Mouse (Mus musculus): ENCODE measurements around the gene Hdac7. TPM values are rescaled to one million over a fixed set of nuclear protein-coding genes. Genes with fewer than 3 reads are reported as not detected.
A peak's percentile ranks its signal among the peaks of the same experiment; 100 is the strongest.

Gene Hdac7
- polyA plus RNA-seq, 1 experiment from 2014 or later, result 34.8 TPM

DNA sequence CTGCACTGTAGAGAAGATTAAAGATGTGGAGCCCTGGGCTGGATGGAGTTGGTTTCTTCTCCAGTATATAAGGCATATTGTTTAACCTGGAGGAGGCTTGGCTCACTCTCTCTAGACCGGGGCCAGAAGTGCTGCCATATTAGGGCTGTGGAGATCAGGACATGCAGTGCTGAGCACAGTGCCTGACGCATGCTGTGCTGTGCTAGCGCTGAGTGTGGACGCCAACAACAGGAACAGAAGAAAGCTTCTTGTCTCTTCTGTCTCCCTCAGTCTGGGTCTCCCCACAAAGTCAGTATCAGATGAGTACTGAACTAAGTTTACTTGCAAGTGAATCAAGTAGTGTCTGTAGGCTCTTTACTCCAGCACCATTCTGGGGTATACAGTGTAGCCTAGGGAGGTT is 4.8 kb downstream of the Hdac7 start:
- Histone ChIP-seq H3K9ac (no peak overlapping the region), H3K4me1 (peaks cover 34% of the 10 kb centered on the region), H3K27ac (peak overlapping the region; percentile 52), H3K9me3 (no peaks in the 10 kb centered on the region), H3K27me3 (no peaks in the 10 kb centered on the region), H3K4me3 (no peak overlapping the region), H3K36me3 (no peaks in the 10 kb centered on the region), H3K4me2 (replicated peaks) (no peak overlapping the region)
- 0 out of 2 replicates have a peak, but pooled peaks have one; percentile 14 for ATAC-seq (ENCODE audit: low FRiP score, low read depth)
- 77% methylated on average over 4 of the region's 4 CpGs for WGBS

DNA sequence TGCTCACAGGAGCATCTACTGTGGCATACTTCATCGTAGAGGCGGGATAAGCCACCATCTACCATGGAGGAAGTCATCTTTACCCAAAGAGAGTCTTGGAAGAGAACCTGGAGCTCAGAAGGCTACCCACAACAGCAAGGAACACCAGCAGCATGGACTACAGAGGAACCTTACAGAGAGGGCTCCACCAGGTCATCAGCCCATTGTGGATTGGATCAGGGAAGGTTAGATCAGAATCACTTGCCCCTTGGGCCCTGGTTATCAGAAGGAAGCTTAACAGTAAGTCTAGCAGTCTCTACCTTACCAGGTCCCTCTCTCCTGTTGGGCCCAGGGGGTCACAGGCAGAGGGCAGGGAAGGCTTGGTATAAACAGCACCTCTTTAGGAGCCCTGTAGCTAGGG is 5.3 kb downstream of the Hdac7 start:
- Histone ChIP-seq H3K4me2 (replicated peaks) (no peak overlapping the region), H3K9me3 (no peaks in the 10 kb centered on the region), H3K27me3 (no peaks in the 10 kb centered on the region), H3K9ac (no peak overlapping the region), H3K4me3 (no peak overlapping the region), H3K4me1 (peaks cover 34% of the 10 kb centered on the region), H3K36me3 (no peaks in the 10 kb centered on the region), H3K27ac (0 out of 2 replicates have a peak overlapping the region, but pooled peaks have one; percentile 52)
- no peak for ATAC-seq (ENCODE audit: low FRiP score, low read depth)
- 90% methylated on average over 2 of the region's 2 CpGs for WGBS

DNA sequence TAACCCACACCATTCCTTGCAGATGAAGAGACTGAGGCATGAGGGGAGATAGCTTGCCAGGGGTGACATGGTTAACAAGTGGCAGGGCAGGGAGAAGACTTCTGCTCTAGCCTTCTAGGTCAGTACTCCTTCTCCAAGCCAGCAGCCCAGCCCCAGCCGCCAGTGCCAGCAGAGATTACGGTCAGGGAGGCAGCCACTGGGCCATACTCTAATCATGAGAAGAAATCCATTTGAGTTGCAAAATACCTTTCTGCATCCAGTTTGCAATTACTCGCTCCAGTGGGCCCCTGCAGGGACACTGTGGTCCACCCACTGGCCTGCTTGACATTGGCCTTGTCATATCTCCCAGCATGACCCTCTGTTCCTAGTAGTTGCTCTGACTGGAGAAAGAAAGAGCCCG is 5.9 kb downstream of the Hdac7 start:
- H3K4me2 ChIP-seq (replicated peaks), result no peak overlapping the region
- no peaks in the 10 kb centered on the region for H3K9me3 ChIP-seq
- 80% methylated on average over 4 of the region's 4 CpGs for WGBS
- no peak overlapping the region for H3K4me3 ChIP-seq
- H3K4me1 ChIP-seq, result peaks cover 34% of the 10 kb centered on the region
- no peak overlapping the region for H3K27ac ChIP-seq
- 0 out of 2 replicates have a peak, but pooled peaks cover 4% of the 10 kb centered on the region for H3K27me3 ChIP-seq
- no peaks in the 10 kb centered on the region for H3K36me3 ChIP-seq
- H3K9ac ChIP-seq, result no peak overlapping the region
- no peak for ATAC-seq (ENCODE audit: low FRiP score, low read depth)

DNA sequence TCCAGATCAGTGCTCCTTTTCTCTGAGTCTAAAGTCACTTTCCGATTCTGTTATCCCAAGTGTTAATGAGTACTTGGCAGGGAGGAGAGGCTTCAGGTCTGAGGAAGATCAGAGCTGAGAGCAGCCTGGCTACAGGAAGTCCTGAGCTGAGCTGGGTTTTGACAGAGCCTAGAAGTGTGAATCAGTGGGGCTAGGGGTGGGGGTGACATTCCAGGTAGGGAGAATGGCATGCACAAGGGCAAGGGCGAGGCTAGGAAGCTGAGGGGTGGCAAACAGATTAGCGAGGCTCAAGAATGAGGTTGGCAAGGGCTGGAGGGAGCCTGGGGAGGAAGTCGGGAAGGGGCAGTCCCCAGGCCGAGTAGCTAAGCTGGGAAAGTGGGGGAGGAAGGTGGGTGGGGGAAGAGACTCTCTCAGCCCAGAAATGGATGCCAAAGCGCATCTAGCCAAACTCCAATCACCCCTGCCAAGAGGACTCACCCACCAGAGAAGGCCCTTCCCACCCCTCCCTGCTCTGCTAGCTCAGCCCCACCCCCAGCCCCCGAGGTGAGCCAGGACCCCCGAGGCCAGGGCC is 6.7 kb downstream of the Hdac7 start:
- H3K27ac ChIP-seq, result peak overlapping the region; percentile 39; the same call in 1 of the 2 replicates
- 0 out of 2 replicates have a peak, but pooled peaks cover 4% of the 10 kb centered on the region for H3K27me3 ChIP-seq
- no peaks in the 10 kb centered on the region for H3K36me3 ChIP-seq
- 0 out of 2 replicates have a peak overlapping the region, but pooled peaks have one; percentile 9 for H3K4me2 ChIP-seq (replicated peaks)
- H3K9me3 ChIP-seq, result no peaks in the 10 kb centered on the region
- H3K4me3 ChIP-seq, result no peak overlapping the region
- no peak for ATAC-seq (ENCODE audit: low FRiP score, low read depth)
- WGBS, result 10% methylated on average over 8 of the region's 8 CpGs
- peaks cover 40% of the 10 kb centered on the region for H3K4me1 ChIP-seq
- H3K9ac ChIP-seq, result peak overlapping the region; percentile 39; the same call in 1 of the 2 replicates

DNA sequence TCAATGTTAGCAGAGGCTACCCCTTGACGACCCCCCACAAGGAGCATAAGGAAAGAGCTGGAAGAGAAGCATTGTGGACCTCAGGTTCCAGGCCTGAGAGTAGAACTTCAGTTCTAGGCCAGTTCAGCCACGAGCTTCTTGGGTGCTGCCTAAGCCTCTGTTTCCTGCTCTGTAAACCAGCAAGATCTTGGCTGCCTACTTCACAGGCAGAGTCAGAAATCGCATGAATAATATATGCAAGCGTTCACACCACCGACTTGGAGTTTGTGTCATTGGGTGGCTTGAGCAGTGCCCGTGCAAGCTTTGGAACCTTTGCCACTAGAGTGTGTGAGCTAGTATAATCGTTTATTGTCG is 7.4 kb downstream of the Hdac7 start:
- Histone ChIP-seq H3K9me3 (no peaks in the 10 kb centered on the region), H3K4me2 (replicated peaks) (no peak overlapping the region), H3K9ac (no peak overlapping the region), H3K4me3 (no peak overlapping the region), H3K36me3 (no peaks in the 10 kb centered on the region), H3K4me1 (peaks cover 46% of the 10 kb centered on the region), H3K27me3 (0 out of 2 replicates have a peak, but pooled peaks cover 4% of the 10 kb centered on the region), H3K27ac (no peak overlapping the region)
- 60% methylated on average over 8 of the region's 8 CpGs for WGBS
- no peak for ATAC-seq (ENCODE audit: low FRiP score, low read depth)

DNA sequence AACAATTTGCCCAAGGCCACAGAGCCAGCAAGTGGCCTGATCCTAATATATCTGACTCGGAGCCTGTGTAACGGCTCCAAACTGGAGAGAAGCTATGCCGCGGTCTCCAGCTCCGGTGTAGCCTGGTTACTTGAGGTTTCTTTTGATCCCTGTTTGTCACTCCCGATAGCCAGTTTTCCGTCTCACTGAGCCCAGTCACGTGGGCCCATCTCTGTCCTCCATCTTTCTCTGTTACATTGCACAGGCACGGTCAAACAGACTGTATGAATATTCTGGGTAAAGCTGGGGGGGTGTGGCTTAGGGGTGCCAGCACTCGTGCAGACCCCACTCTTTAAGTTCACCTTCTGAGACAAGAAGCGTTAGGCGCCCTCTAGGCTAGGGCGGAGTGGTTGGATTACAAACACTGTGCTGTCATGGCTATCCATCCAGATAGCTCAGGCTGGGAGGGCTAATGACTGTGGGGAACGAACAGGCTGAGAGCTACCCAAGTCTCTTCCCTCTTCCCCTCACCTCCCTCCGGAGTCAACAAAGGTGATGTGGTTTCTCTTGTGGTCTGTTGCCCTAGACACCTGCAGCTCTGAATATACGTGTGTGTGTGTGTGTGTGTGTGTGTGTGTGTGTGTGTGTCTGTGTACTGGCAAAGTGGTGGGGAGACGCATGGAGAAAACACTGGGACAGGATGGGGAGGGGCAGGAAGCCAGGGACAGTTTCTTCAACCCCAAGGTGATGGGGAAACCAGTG is 8.0 kb downstream of the Hdac7 start:
- no peak for ATAC-seq (ENCODE audit: low FRiP score, low read depth)
- 39% methylated on average over 17 of the region's 17 CpGs for WGBS
- H3K27ac ChIP-seq, result no peak overlapping the region
- H3K9me3 ChIP-seq, result no peaks in the 10 kb centered on the region
- H3K4me3 ChIP-seq, result no peak overlapping the region
- 0 out of 2 replicates have a peak, but pooled peaks cover 4% of the 10 kb centered on the region for H3K27me3 ChIP-seq
- H3K36me3 ChIP-seq, result no peaks in the 10 kb centered on the region
- H3K9ac ChIP-seq, result no peak overlapping the region
- H3K4me1 ChIP-seq, result peaks cover 46% of the 10 kb centered on the region
- H3K4me2 ChIP-seq (replicated peaks), result no peak overlapping the region

DNA sequence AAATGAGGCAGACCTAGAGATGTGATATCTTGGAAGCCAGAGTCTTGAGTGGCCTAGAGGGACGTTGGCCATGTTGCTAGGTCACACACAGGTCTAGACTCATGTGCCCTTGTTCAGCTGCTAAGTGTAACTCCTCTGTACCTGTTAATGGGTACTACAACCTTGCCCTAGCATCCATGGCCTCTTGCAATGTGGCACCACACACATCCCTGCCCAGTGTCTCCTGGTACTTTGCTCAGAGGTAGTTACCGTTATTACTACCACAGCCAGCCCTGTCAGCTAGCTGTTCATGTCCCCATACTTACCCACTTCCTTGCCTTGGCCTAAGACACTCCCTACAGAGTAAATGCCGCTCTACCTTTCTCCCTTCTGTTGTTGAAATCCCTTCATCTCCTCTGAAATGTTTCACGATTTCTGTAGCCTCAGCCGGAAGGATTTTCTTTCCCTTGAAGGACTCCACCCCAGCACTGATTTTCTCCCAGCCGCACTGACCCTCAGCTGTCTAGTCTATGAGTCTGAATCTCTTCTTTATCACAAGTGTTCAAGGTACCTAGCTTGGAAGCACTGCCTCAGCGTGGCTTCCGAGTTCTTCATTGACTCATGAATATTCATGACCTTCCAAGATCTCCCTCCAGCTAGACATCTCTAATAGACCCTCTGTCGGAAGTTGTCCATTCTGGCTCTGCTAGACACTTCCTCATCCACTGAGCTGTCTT is 11.4 kb downstream of the Hdac7 start:
- ATAC-seq (ENCODE audit: low FRiP score, low read depth), result no peak
- WGBS, result 69% methylated on average over 9 of the region's 9 CpGs
- peaks cover 50% of the 10 kb centered on the region for H3K4me1 ChIP-seq
- peak overlapping the region; percentile 80 for H3K4me2 ChIP-seq (replicated peaks)
- H3K27ac ChIP-seq, result peak overlapping the region; percentile 97; the same call in 1 of the 2 replicates
- H3K9me3 ChIP-seq, result no peaks in the 10 kb centered on the region
- no peaks in the 10 kb centered on the region for H3K36me3 ChIP-seq
- 0 out of 2 replicates have a peak overlapping the region, but pooled peaks have one; percentile 98 for H3K9ac ChIP-seq
- 0 out of 2 replicates have a peak, but pooled peaks cover 4% of the 10 kb centered on the region for H3K27me3 ChIP-seq
- H3K4me3 ChIP-seq, result no peak overlapping the region

DNA sequence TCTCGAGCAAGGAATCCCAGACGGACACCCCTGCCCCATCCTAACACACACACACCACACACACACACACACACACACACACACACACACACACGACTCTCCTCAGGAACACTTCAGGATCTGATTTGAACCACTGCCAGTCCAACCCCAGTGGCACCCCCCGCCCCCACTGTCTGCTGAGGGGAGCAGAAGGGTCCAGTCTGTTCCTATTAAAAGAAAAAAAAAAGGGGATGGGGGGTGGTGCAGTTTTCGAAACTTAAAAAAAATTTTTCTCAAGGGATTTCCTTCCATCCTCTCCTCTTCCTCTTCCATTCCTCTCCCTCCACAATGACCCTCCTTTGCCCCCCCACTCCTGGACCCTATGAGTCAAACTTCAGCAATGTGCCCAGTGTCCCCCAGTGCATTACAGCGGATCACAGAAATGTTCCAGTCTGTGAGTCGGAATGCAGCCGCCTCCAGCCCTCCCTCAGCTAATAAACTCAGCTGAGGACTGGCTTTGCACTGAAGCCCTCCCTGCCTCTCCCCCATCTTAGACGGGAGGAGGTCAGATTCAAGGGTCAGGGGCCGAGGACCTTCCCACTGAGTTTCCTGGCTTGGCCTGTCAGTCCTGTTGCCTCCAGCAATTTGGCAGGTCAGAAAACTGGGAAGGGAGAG is 12.2 kb downstream of the Hdac7 start:
- Histone ChIP-seq H3K4me3 (peak overlapping the region; percentile 85), H3K9ac (peak overlapping the region; percentile 98), H3K27me3 (0 out of 2 replicates have a peak, but pooled peaks cover 4% of the 10 kb centered on the region), H3K36me3 (no peaks in the 10 kb centered on the region), H3K27ac (peak overlapping the region; percentile 97), H3K4me2 (replicated peaks) (peak overlapping the region; percentile 80), H3K9me3 (no peaks in the 10 kb centered on the region), H3K4me1 (peaks cover 48% of the 10 kb centered on the region)
- WGBS, result 3% methylated on average over 10 of the region's 10 CpGs
- no peak for ATAC-seq (ENCODE audit: low FRiP score, low read depth)

DNA sequence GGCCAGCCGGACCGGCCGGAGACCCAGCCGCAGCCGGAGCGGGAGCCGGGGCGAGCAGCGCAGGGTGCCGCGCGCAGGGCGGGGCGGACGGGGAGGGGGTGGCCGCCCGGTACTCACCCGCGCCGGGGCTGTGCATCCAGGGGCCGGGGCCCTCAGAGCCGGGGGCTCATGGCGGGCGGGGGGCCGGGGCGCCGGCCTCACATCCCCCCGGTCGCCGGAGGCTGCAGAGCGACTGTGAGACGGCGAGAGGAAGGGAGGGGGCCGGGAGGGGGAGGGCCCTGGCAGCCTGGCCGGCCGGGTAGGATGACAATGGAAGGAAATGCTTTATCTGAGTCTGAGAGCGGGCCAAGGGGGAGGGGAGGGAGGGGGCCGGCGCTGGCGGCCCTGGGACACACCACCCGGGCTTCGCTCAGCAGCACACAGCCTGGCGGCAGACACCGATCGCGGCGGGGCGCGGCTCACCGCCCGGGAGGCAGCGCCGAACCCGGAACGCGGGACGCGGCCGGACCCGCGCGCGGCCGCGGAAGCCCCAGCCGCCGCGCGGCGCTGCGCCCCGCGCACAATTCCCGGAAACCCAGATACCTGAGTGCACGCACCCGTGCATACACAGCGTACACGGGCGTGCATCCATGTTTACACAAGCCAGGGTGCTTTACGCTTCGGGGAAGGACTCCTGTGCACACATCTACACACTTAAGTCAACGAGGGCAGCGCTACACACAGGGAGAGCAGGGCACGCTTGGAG is 12.9 kb downstream of the Hdac7 start:
- peak overlapping the region; percentile 98 for H3K9ac ChIP-seq
- H3K4me1 ChIP-seq, result peaks cover 52% of the 10 kb centered on the region
- under 1% methylated on average over 62 of the region's 84 CpGs for WGBS

DNA sequence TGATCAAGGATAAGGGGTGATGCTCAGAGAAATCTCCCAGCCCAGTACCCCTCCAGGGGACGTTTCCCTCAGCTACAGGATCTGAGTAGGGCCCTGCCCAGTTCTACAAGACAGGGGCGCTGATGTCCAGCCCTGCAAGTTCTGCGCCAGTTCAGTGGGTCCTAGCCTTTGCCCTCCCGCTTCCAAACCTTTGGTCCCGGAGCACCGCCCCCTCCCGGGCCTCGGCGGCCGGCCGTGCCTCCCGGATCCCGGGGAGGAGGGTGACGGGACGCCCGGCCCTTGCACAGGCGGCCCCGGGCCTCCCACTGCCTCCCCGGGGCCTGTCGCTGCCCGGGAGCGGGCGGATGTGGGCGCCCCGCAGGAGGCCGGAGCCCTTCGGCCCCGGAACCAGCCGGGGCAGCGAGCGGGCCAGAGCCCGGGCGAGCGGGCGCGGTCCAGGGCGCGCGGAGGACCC is 13.5 kb downstream of the Hdac7 start:
- ATAC-seq (ENCODE audit: low FRiP score, low read depth), result peak; percentile 18
- peaks cover 58% of the 10 kb centered on the region for H3K4me1 ChIP-seq
- 0 out of 2 replicates have a peak, but pooled peaks cover 8% of the 10 kb centered on the region for H3K36me3 ChIP-seq
- H3K4me2 ChIP-seq (replicated peaks), result peak overlapping the region; percentile 80
- peak overlapping the region; percentile 97 for H3K27ac ChIP-seq
- H3K27me3 ChIP-seq, result 0 out of 2 replicates have a peak, but pooled peaks cover 4% of the 10 kb centered on the region
- WGBS, result under 1% methylated on average over 35 of the region's 39 CpGs
- peak overlapping the region; percentile 85 for H3K4me3 ChIP-seq
- peak overlapping the region; percentile 98 for H3K9ac ChIP-seq
- no peaks in the 10 kb centered on the region for H3K9me3 ChIP-seq

More for the DNA sequence above, 12.9 kb downstream of the Hdac7 start:
- H3K4me2 ChIP-seq (replicated peaks), result peak overlapping the region; percentile 80
- H3K36me3 ChIP-seq, result 0 out of 2 replicates have a peak, but pooled peaks cover 5% of the 10 kb centered on the region
- ATAC-seq (ENCODE audit: low FRiP score, low read depth), result peak; percentile 88
- 0 out of 2 replicates have a peak, but pooled peaks cover 4% of the 10 kb centered on the region for H3K27me3 ChIP-seq
- H3K27ac ChIP-seq, result peak overlapping the region; percentile 97
- H3K9me3 ChIP-seq, result no peaks in the 10 kb centered on the region
- H3K4me3 ChIP-seq, result peak overlapping the region; percentile 85
